Mouse (Mus musculus) forebrain, embryonic 13.5 days (tissue): ENCODE measurements around the gene C1rb. TPM values are rescaled to one million over a fixed set of nuclear protein-coding genes. Genes with fewer than 3 reads are reported as not detected.
"Not testable (repeated sequence)": the region's sequence is repeated elsewhere in the genome, so short reads cannot be mapped to it uniquely, and the experiment has no call there.

Experiments used
- ATAC-seq: fragments of 200-750 bp; cut with Nextera tagmentation; 2 replicates; pipeline ENCODE4 v1.8.0; 2017
- H3K27ac ChIP-seq: fragments of 300-500 bp; sonication (generic); 2 replicates; pipeline ENCODE4 v1.5.1; 2015; ENCODE audit warnings: inconsistent platforms, mild to moderate bottlenecking, moderate library complexity
- H3K27me3 ChIP-seq: fragments of 300-500 bp; sonication (generic); 2 replicates; pipeline ENCODE4 v1.6.1; 2015; ENCODE audit warnings: mild to moderate bottlenecking, inconsistent platforms
- H3K36me3 ChIP-seq: fragments of 300-500 bp; sonication (generic); 2 replicates; pipeline ENCODE4 v1.6.1; 2015; ENCODE audit warnings: mild to moderate bottlenecking, inconsistent platforms; ENCODE audit not compliant: poor library complexity, severe bottlenecking
- H3K4me1 ChIP-seq: fragments of 300-500 bp; sonication (generic); 2 replicates; pipeline ENCODE4 v1.6.1; 2015; ENCODE audit warnings: inconsistent platforms
- H3K4me2 ChIP-seq: fragments of 300-500 bp; sonication (generic); 2 replicates; pipeline ENCODE4 v1.6.1; 2015; ENCODE audit warnings: inconsistent platforms, mild to moderate bottlenecking, moderate library complexity
- H3K4me3 ChIP-seq: fragments of 300-500 bp; sonication (generic); 2 replicates; pipeline ENCODE4 v1.5.1; 2015; ENCODE audit warnings: mild to moderate bottlenecking, inconsistent platforms
- H3K9ac ChIP-seq: fragments of 300-500 bp; sonication (generic); 2 replicates; pipeline ENCODE4 v1.6.1; 2015; ENCODE audit warnings: mild to moderate bottlenecking, inconsistent platforms
- H3K9me3 ChIP-seq: fragments of 300-500 bp; sonication (generic); replicated peaks from 2 replicates; pipeline ENCODE4 v1.6.1; 2016; ENCODE audit warnings: inconsistent platforms
- WGBS: fragments of 180-500 bp; shearing (Covaris S2); methylation state at CpG from one replicate; pipeline ENCODE4 v1.1.7; 2015; 5-methylcytosine and 5-hydroxymethylcytosine counted together
- polyA plus RNA-seq: library from polyadenylated mRNA; unstranded; fragments of >200 nt; fragmentation: Nextera tagmentation; extraction: Ambion mirVana; gene quantifications from 2 replicates; pipeline ENCODE4 v1.2.1, GENCODE M21; 2015

The C1rb gene
- polyA plus RNA-seq, 1 experiment from 2014 or later: not detected

DNA sequence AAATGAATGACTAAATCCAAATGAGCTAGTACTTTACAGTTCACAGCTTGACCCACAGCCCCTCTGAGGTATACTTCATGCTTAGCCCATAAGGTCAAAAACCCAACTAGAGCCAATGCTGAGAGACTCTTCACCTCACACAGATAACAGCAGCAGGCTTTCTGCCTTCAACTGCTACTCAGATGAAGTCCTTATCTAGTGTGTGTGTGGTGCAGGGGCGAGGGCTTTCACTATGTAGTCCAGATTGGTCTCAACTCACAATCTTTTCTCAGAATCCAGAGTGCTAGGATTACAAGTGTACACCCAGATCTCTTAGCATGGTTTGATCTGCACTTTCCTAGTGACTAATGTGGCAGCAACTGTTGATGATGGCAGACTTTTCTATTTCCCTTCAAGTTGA is 56.1 kb downstream of the C1rb start:
- H3K27me3 ChIP-seq, H3K36me3 ChIP-seq, H3K9me3 ChIP-seq, H3K9ac ChIP-seq, ATAC-seq, H3K4me2 ChIP-seq, H3K4me1 ChIP-seq, H3K4me3 ChIP-seq, H3K27ac ChIP-seq: not testable (repeated sequence)
- 34% methylated on average over 1 of the region's 1 CpGs for WGBS

DNA sequence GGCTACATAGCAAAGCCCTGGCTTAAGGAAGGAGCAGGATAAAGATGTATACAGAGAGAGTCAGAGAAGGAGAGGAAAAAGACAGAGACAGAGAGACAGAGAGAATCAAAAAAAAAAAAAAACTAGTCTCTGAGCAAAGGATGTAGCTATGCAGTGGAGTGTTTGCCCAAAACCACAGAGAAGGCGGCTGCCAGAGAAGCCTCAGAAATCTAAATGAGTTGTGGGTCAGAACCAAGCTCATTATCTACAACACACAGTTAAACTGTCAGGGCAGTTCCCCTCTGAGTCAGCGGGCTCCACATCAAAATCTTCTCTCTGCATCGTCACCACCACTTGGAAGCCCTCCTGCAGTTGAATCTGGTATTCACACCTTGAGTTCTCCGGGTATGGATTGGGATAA is 60.7 kb downstream of the C1rb start:
- no peak overlapping the region for H3K9ac ChIP-seq

More for the DNA sequence above, 60.7 kb downstream of the C1rb start:
- no peak overlapping the region for H3K4me3 ChIP-seq
- WGBS: 84% methylated on average over 4 of the region's 4 CpGs
- no peak overlapping the region for H3K27ac ChIP-seq
- H3K9me3 ChIP-seq: no peaks in the 10 kb centered on the region
- no peaks in the 10 kb centered on the region for H3K36me3 ChIP-seq
- no peak overlapping the region for H3K4me2 ChIP-seq
- no peaks in the 10 kb centered on the region for H3K4me1 ChIP-seq
- H3K27me3 ChIP-seq: no peaks in the 10 kb centered on the region
- no peak for ATAC-seq

Other genes starting within 250 kb of the C1rb start
- gene Pex5, start 155.2 kb upstream of the C1rb start, polyA plus RNA-seq: 67.2 and 69.6 TPM in 2 replicates
- gene Clstn3, start 105.5 kb upstream of the C1rb start, polyA plus RNA-seq: 29.2 and 38.0 TPM in 2 replicates
- gene C1rl, start 77.2 kb upstream of the C1rb start, polyA plus RNA-seq: 0.08 and 0.09 TPM in 2 replicates
- 0.09 and 0.12 TPM in 2 replicates for gene C1ra, start 57.9 kb upstream of the C1rb start, polyA plus RNA-seq
- 0.14 and 0.40 TPM in 2 replicates for gene C1s1, start 27.9 kb upstream of the C1rb start, polyA plus RNA-seq
- 0.13 TPM in 1 of 2 replicates, not detected in the other for gene C1s2, start 65.8 kb downstream of the C1rb start, polyA plus RNA-seq
- gene Lpcat3, start 92.7 kb downstream of the C1rb start, polyA plus RNA-seq: 34.8 and 36.6 TPM in 2 replicates
- gene Emg1, start 141.9 kb downstream of the C1rb start, polyA plus RNA-seq: 194 and 209 TPM in 2 replicates
- 289 and 292 TPM in 2 replicates for gene Phb2, start 142.0 kb downstream of the C1rb start, polyA plus RNA-seq
- gene Ptpn6, start 168.4 kb downstream of the C1rb start, polyA plus RNA-seq: 2.5 and 3.8 TPM in 2 replicates
- gene Grcc10, start 171.1 kb downstream of the C1rb start, polyA plus RNA-seq: 675 and 699 TPM in 2 replicates
- not detected in 2 replicates for gene Gm45234, start 185.7 kb downstream of the C1rb start, polyA plus RNA-seq
- 17.7 and 19.8 TPM in 2 replicates for gene Atn1, start 186.2 kb downstream of the C1rb start, polyA plus RNA-seq
- 15.4 and 19.4 TPM in 2 replicates for gene Eno2, start 199.4 kb downstream of the C1rb start, polyA plus RNA-seq
- gene Lrrc23, start 209.4 kb downstream of the C1rb start, polyA plus RNA-seq: 3.6 and 5.9 TPM in 2 replicates
- gene Spsb2, start 238.4 kb downstream of the C1rb start, polyA plus RNA-seq: 5.1 and 5.3 TPM in 2 replicates
- 467 and 491 TPM in 2 replicates for gene Tpi1, start 244.0 kb downstream of the C1rb start, polyA plus RNA-seq